Mouse (Mus musculus): ENCODE results near the gene BC016579. TPM values are rescaled to one million over a fixed set of nuclear protein-coding genes. Genes with fewer than 3 reads are reported as not detected.

The BC016579 gene
- polyA plus RNA-seq, 1 experiment from 2014 or later: 0.15 TPM

GRCm38 (mm10) chr16:45593656-45594055 is 60.2 kb downstream of the BC016579 start:
- WGBS: 79% methylated on average over 1 of the region's 1 CpGs
- DNase-seq (ENCODE audit: extremely low spot score, low spot score): no peak
- no peaks in the 10 kb centered on the region for H3K27me3 ChIP-seq (ENCODE audit: poor library complexity, severe bottlenecking)
- H3K4me3 ChIP-seq: no peak overlapping the region
- no peaks in the 10 kb centered on the region for H3K9me3 ChIP-seq
- H3K4me1 ChIP-seq: 0 out of 2 replicates have a peak, but pooled peaks cover 2% of the 10 kb centered on the region
- no peak overlapping the region for H3K27ac ChIP-seq
- no peaks in the 10 kb centered on the region for H3K36me3 ChIP-seq (replicated peaks)

- Histone ChIP-seq H3K27ac (no peak overlapping the region), H3K4me3 (no peak overlapping the region), H3K36me3 (replicated peaks) (no peaks in the 10 kb centered on the region), H3K27me3 (ENCODE audit: poor library complexity, severe bottlenecking) (no peaks in the 10 kb centered on the region), H3K9me3 (no peaks in the 10 kb centered on the region), H3K4me1 (no peaks in the 10 kb centered on the region)
- no peak for DNase-seq (ENCODE audit: extremely low spot score, low spot score)
- WGBS: 33% methylated on average over 2 of the region's 2 CpGs
These were observed 71.4 kb downstream of the BC016579 start for GRCm38 (mm10) chr16:45582512-45582911.

- H3K27ac ChIP-seq: no peak overlapping the region
- no peaks in the 10 kb centered on the region for H3K9me3 ChIP-seq
- H3K4me3 ChIP-seq: no peak overlapping the region
- no peaks in the 10 kb centered on the region for H3K36me3 ChIP-seq (replicated peaks)
- no peaks in the 10 kb centered on the region for H3K4me1 ChIP-seq
- WGBS: 64% methylated on average over 12 of the region's 12 CpGs
- no peak for DNase-seq (ENCODE audit: extremely low spot score, low spot score)
- H3K27me3 ChIP-seq (ENCODE audit: poor library complexity, severe bottlenecking): no peaks in the 10 kb centered on the region
These were observed 74.0 kb downstream of the BC016579 start for GRCm38 (mm10) chr16:45579883-45580282.

Other genes with a start within 250 kb of the BC016579 start
- 7.1 and 10.2 TPM in 2 replicates for gene Cd200, start 245.0 kb downstream of the BC016579 start, polyA plus RNA-seq (2016; fragmentation: Nextera tagmentation; extraction: Ambion mirVana)
- not detected in 2 replicates for gene Gm609, start 161.1 kb downstream of the BC016579 start, polyA plus RNA-seq (2016; fragmentation: Nextera tagmentation; extraction: Ambion mirVana)
- gene Gm17783, start 122.0 kb downstream of the BC016579 start, polyA plus RNA-seq (2016; fragmentation: Nextera tagmentation; extraction: Ambion mirVana): not detected in 2 replicates
- gene Slc9c1, start 118.8 kb downstream of the BC016579 start, polyA plus RNA-seq (2016; fragmentation: Nextera tagmentation; extraction: Ambion mirVana): not detected in 2 replicates
- 0.09 and 0.12 TPM in 2 replicates for gene Gcsam, start 43.7 kb downstream of the BC016579 start, polyA plus RNA-seq (2016; fragmentation: Nextera tagmentation; extraction: Ambion mirVana)
- 0.31 and 0.42 TPM in 2 replicates for gene Tmprss7, start 39.6 kb upstream of the BC016579 start, polyA plus RNA-seq (2016; fragmentation: Nextera tagmentation; extraction: Ambion mirVana)
- gene Tagln3, start 70.5 kb upstream of the BC016579 start, polyA plus RNA-seq (2016; fragmentation: Nextera tagmentation; extraction: Ambion mirVana): 83.4 and 104 TPM in 2 replicates
- 41.2 and 41.4 TPM in 2 replicates for gene Abhd10, start 88.9 kb upstream of the BC016579 start, polyA plus RNA-seq (2016; fragmentation: Nextera tagmentation; extraction: Ambion mirVana)